Mouse (Mus musculus) limb, embryonic 14.5 days (tissue): ENCODE measurements at regions not wholly inside any gene's neighbourhood (a gene's known extent, or its start where the extent isn't known, plus 50 kb on each side); places are given as distances from the start of the nearest gene placed in this dataset.

Source experiments
- ATAC-seq: fragments of 200-750 bp; cut with Nextera tagmentation; 2 replicates; pipeline ENCODE4 v1.8.0; 2017; ENCODE audit warnings: low read depth, moderate number of reproducible peaks, moderate TSS enrichment; ENCODE audit not compliant: low FRiP score
- DNase-seq: peaks from one replicate; pipeline ENCODE4 v3.0.0-alpha.2; 2015; ENCODE audit warnings: low spot score
- H3K27ac ChIP-seq: fragments of 300-500 bp; sonication (generic); replicated peaks from 2 replicates; pipeline ENCODE4 v1.5.1; 2014; ENCODE audit warnings: low read depth, mild to moderate bottlenecking, low read length, moderate library complexity, mixed read lengths
- H3K27me3 ChIP-seq: fragments of 300-500 bp; sonication (generic); 2 replicates; pipeline ENCODE4 v1.6.1; 2014; ENCODE audit warnings: low read length, mixed read lengths; ENCODE audit not compliant: control insufficient read depth, insufficient read depth
- H3K36me3 ChIP-seq: fragments of 300-500 bp; sonication (generic); 2 replicates; pipeline ENCODE4 v1.6.1; 2014; ENCODE audit warnings: mild to moderate bottlenecking, low read length, moderate library complexity, mixed read lengths; ENCODE audit not compliant: control insufficient read depth, insufficient read depth
- H3K4me1 ChIP-seq: fragments of 300-500 bp; sonication (generic); 2 replicates; pipeline ENCODE4 v1.6.1; 2014; ENCODE audit warnings: antibody characterized with exemption, low read length, mixed read lengths; ENCODE audit not compliant: control insufficient read depth, insufficient read depth
- H3K4me2 ChIP-seq: fragments of 300-500 bp; sonication (generic); replicated peaks from 2 replicates; pipeline ENCODE4 v1.6.1; 2014; ENCODE audit warnings: low read depth, mild to moderate bottlenecking, low read length, moderate library complexity; ENCODE audit not compliant: severe bottlenecking
- H3K4me3 ChIP-seq: fragments of 300-500 bp; sonication (generic); replicated peaks from 2 replicates; pipeline ENCODE4 v1.5.1; 2014; ENCODE audit warnings: low read length
- H3K9ac ChIP-seq: fragments of 300-500 bp; sonication (generic); 2 replicates; pipeline ENCODE4 v1.6.1; 2014; ENCODE audit warnings: mild to moderate bottlenecking, low read depth, low read length, moderate library complexity; ENCODE audit not compliant: severe bottlenecking
- H3K9me3 ChIP-seq: fragments of 300-500 bp; sonication (generic); 2 replicates; pipeline ENCODE4 v1.6.1; 2016; ENCODE audit warnings: low read length; ENCODE audit not compliant: control insufficient read depth
- POLR2A ChIP-seq: fragments of 200-500 bp; IDR thresholded peaks from 2 replicates; pipeline ENCODE4 v1.8.0; 2012; ENCODE audit warnings: inconsistent platforms, mild to moderate bottlenecking, moderate library complexity, borderline replicate concordance; ENCODE audit not compliant: insufficient read depth, insufficient read length; ENCODE audit errors: extremely low read depth
- WGBS: fragments of 180-500 bp; shearing (Covaris S2); extraction: QIAGEN DNeasy Blood & Tissue Kit; methylation state at CpG from one replicate; pipeline ENCODE4 v1.1.7; 2014; 5-methylcytosine and 5-hydroxymethylcytosine counted together

DNA sequence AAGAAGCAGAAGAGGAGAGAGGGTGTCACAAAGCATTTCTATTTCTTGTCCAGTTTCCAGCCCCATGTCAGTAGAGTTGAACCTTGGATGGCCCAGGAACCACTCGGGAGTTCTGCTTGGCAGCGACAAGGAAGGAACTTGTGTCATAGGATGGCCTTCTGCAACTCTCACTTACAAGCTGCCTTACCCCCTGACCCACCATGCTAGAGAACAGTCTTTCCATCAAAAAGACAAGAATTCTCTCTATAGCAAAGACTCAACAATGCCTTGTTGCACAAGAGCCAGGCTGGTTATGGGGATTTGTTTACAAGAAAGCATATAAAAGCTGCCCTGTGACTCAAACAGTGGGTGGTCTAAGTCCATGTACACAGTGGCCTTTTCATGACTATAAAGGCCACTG, 1852.4 kb upstream of the 5930422O12Rik start:
- WGBS: 90% methylated on average over 2 of the region's 2 CpGs
- Histone ChIP-seq H3K4me3 (no peak overlapping the region), H3K27me3 (no peaks in the 10 kb centered on the region), H3K4me2 (no peak overlapping the region), H3K9ac (no peak overlapping the region), H3K27ac (no peak overlapping the region), H3K36me3 (no peaks in the 10 kb centered on the region), H3K4me1 (no peaks in the 10 kb centered on the region), H3K9me3 (no peaks in the 10 kb centered on the region)
- no peak for TF ChIP-seq POLR2A
- DNase-seq (no peak), ATAC-seq (no peak)

DNA sequence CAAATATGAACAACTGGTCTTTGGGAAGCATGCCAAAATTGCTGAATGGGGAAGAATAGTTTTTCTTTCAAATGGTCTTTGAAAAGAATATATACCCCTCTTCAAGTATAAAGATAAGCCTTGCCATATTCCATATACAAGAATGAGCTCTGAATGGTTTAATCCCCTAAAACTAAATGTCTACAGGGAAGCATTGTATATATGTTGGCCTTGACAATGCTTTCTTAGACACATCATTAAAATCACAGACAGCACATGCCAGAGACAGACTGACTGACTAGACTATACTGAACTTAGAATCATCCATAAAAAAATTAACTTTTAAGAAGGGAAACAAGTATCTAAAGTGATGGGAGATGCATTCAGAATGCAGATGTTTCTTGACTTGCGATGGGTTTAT, 1843.8 kb upstream of the 5930422O12Rik start:
- 0 out of 2 replicates have a peak, but pooled peaks cover 4% of the 10 kb centered on the region for H3K9me3 ChIP-seq
- no peak overlapping the region for H3K4me3 ChIP-seq
- no peak overlapping the region for H3K27ac ChIP-seq
- DNase-seq (no peak), ATAC-seq (no peak)
- H3K36me3 ChIP-seq: no peaks in the 10 kb centered on the region
- TF ChIP-seq POLR2A: no peak
- WGBS: 95% methylated on average over 1 of the region's 1 CpGs
- H3K4me1 ChIP-seq: no peaks in the 10 kb centered on the region
- H3K27me3 ChIP-seq: no peaks in the 10 kb centered on the region
- no peak overlapping the region for H3K9ac ChIP-seq
- H3K4me2 ChIP-seq: no peak overlapping the region

DNA sequence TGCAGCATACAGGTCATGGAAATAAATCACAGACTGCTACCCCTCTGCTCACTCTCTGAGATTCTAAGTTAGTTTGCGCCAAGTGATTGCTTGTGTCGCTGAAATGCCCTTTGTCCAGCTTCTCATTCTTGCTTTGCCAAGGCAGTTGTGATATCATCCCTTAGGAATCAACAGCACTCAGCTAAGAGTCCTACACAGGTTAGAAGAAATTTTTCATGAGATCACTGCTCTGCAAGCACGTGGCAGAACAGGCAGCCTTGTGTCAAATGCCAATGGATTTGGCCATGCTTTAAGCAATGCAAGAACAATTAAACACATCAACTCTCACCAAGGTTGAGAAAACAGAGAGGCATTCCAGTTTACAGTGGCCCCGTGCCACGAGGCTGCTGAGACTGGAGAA, 1829.0 kb upstream of the 5930422O12Rik start:
- 84% methylated on average over 5 of the region's 5 CpGs for WGBS
- no peak for TF ChIP-seq POLR2A
- no peaks in the 10 kb centered on the region for H3K9me3 ChIP-seq
- H3K27me3 ChIP-seq: no peaks in the 10 kb centered on the region
- H3K4me2 ChIP-seq: no peak overlapping the region
- H3K36me3 ChIP-seq: no peaks in the 10 kb centered on the region
- no peaks in the 10 kb centered on the region for H3K4me1 ChIP-seq
- DNase-seq: no peak
- no peak overlapping the region for H3K4me3 ChIP-seq
- H3K9ac ChIP-seq: no peak overlapping the region
- ATAC-seq: no peak
- no peak overlapping the region for H3K27ac ChIP-seq

DNA sequence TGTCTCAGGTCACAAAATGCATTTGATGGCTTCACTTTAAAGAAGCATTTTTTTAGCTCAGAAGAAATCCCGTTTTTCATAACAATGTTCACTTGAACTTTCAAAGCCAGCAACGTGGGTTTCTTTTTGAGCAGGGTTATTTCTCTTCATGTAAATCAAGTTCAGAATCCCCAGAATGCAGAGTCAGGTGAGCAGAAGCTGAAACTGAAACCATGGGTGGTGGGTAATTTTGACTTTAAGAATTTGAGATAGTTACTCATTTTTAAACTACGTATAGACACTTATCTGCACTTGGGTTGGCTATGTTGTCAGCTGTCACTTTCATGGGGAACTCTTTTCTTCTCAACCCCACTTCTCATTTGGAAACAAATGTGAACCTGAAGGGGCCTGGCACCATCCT, 1827.5 kb upstream of the 5930422O12Rik start:
- Histone ChIP-seq H3K4me2 (no peak overlapping the region), H3K9ac (no peak overlapping the region), H3K36me3 (no peaks in the 10 kb centered on the region), H3K4me1 (no peaks in the 10 kb centered on the region), H3K9me3 (no peaks in the 10 kb centered on the region), H3K4me3 (no peak overlapping the region), H3K27ac (no peak overlapping the region), H3K27me3 (no peaks in the 10 kb centered on the region)
- WGBS: 87% methylated on average over 3 of the region's 3 CpGs
- TF ChIP-seq POLR2A: no peak
- ATAC-seq: no peak
- no peak for DNase-seq

DNA sequence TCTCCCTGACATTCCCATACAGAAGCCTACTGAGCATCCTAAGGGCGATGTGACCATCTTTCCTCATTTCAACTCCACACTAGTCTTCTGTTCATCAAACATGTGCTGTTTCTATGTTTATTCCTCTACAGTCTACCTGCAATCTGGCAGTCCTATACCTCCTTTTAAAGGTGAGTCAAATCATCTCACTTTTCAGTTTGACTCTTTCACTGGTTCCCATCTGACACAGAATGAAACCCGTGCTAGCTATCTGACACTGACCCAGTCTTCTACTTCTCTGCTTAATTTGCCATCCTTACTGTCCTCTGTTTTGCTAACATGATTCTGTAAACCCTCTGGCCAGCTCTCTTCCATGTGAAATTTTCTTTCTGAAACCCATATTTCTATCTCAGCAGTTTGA, 1812.0 kb upstream of the 5930422O12Rik start:
- H3K27me3 ChIP-seq: no peaks in the 10 kb centered on the region
- no peak overlapping the region for H3K9ac ChIP-seq
- H3K4me2 ChIP-seq: no peak overlapping the region
- H3K4me3 ChIP-seq: no peak overlapping the region
- TF ChIP-seq POLR2A: no peak
- ATAC-seq (no peak), DNase-seq (no peak)
- no peaks in the 10 kb centered on the region for H3K9me3 ChIP-seq
- no peak overlapping the region for H3K27ac ChIP-seq
- no peaks in the 10 kb centered on the region for H3K4me1 ChIP-seq
- 83% methylated on average over 2 of the region's 2 CpGs for WGBS
- no peaks in the 10 kb centered on the region for H3K36me3 ChIP-seq

DNA sequence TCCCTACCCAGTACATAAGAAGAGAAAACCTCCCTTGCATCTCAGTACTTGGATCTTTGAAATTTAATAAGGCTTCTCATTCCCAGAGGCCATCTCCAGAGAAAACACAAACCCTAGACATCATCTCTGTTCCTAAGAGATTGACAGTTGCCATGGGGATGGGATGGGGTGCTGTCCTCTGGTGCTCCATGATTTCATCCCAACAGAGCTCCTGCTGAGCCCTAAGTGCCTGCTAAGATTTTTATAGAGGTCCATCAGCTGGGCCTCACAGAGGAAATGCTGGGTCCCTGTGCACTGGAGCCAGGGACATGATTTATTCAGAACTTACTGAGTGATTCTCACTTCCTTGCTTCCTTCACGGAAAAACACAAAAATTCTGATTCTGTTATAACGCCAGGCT, 1800.8 kb upstream of the 5930422O12Rik start:
- Histone ChIP-seq H3K4me1 (no peaks in the 10 kb centered on the region), H3K27ac (no peak overlapping the region), H3K9ac (no peak overlapping the region), H3K36me3 (no peaks in the 10 kb centered on the region), H3K9me3 (no peaks in the 10 kb centered on the region), H3K27me3 (no peaks in the 10 kb centered on the region), H3K4me2 (no peak overlapping the region), H3K4me3 (no peak overlapping the region)
- WGBS: 66% methylated on average over 2 of the region's 2 CpGs
- no peak for ATAC-seq
- TF ChIP-seq POLR2A: no peak
- no peak for DNase-seq
